Mouse (Mus musculus) erythroblast, embryonic 14.5 days (primary cell): ENCODE measurements around the gene Gdpd5.

ENCODE experiments used
- GATA1 ChIP-seq: IDR thresholded peaks from 2 replicates; pipeline ENCODE4 v1.6.1; 2012; ENCODE audit warnings: low read length, inconsistent platforms, mixed read lengths
- TAL1 ChIP-seq: IDR thresholded peaks from 3 replicates; pipeline ENCODE4 v1.6.1; 2012; ENCODE audit warnings: low read length, inconsistent platforms, mixed read lengths

DNA sequence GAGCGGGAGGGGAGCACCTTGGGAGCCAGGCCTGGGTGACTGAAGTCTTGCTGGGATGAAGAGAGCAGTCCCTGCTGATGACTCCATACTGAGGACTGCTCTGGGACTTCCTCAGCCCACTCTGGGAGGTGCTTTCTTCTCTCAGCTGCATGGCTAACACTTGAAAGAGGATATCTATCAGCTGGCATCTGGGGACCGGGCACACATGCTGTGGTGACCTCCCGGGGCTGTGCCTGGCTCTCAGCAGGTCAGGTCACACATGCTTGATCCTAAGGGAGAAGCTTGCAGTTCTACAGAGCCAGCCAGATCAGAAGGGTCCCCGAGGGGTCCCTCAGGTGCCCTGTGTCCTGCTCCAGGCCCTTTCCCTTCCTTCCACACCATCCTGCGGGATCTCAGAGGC is 62.0 kb downstream of the Gdpd5 start:
- TF ChIP-seq GATA1: no peak
- TF ChIP-seq TAL1: no peak
